Mouse (Mus musculus) erythroblast, embryonic 14.5 days (primary cell): ENCODE data around the gene Lypd5. TPM values are rescaled to one million over a fixed set of nuclear protein-coding genes. Genes with fewer than 3 reads are reported as not detected.

ENCODE experiments used
- H3K27me3 ChIP-seq: 2 replicates; pipeline ENCODE4 v1.6.1; 2012; ENCODE audit warnings: inconsistent platforms; ENCODE audit not compliant: control insufficient read depth
- H3K36me3 ChIP-seq: 2 replicates; pipeline ENCODE4 v1.6.1; 2012; ENCODE audit warnings: mild to moderate bottlenecking, inconsistent platforms; ENCODE audit not compliant: control insufficient read depth
- H3K4me1 ChIP-seq: 2 replicates; pipeline ENCODE4 v1.6.1; 2012; ENCODE audit warnings: inconsistent platforms; ENCODE audit not compliant: control insufficient read depth
- H3K4me3 ChIP-seq: replicated peaks from 2 replicates; pipeline ENCODE3; 2012; ENCODE audit warnings: moderate library complexity, mild to moderate bottlenecking, inconsistent platforms
- H3K9me3 ChIP-seq: 2 replicates; pipeline ENCODE4 v1.6.1; 2012; ENCODE audit warnings: low read length, inconsistent platforms, mixed read lengths; ENCODE audit not compliant: control insufficient read depth
- GATA1 ChIP-seq: IDR thresholded peaks from 2 replicates; pipeline ENCODE4 v1.6.1; 2012; ENCODE audit warnings: low read length, inconsistent platforms, mixed read lengths
- TAL1 ChIP-seq: IDR thresholded peaks from 3 replicates; pipeline ENCODE4 v1.6.1; 2012; ENCODE audit warnings: low read length, inconsistent platforms, mixed read lengths
- polyA plus RNA-seq: library from polyadenylated mRNA; stranded (reverse); fragments of >175 nt; gene quantifications from 2 replicates; pipeline ENCODE4 v1.2.3, GENCODE M21; 2012

Lypd5 gene
- polyA plus RNA-seq, 1 experiment, result not detected

DNA sequence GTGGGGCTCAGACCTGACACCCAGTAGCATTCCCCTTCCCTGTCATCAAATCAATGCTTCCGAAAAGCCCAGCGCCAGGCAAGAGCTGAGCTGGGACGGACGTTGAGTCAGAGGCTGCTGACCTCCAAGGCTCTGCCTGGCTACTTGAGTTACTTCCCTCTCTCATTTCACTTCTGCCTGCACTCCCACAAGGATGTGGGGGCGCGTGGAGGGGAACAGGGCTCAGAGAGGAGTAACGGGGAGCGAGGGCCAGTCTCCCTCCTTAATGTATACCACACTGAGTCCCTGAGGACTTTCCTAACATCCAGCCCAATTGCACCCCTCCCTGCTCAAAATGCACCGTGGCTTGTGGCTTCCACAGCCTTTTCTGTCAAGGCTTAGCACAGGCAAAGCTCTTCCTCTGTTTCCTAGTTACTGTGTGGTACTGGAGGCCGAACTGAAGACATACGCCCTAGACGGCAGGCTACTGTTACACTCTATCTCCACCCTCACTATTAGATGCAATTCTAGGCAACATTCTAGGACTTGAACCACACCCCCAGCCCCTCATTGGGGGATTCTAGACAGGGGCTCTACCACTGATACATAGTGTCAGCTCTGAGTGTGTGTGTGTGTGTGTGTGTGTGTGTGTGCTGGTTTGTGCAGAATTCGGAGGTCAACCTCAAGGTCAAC is 40.7 kb downstream of the Lypd5 start:
- no peaks in the 10 kb centered on the region for H3K27me3 ChIP-seq
- H3K4me3 ChIP-seq, result no peak overlapping the region
- peaks cover 52% of the 10 kb centered on the region for H3K36me3 ChIP-seq
- TF ChIP-seq TAL1, result no peak
- TF ChIP-seq GATA1, result no peak
- no peaks in the 10 kb centered on the region for H3K9me3 ChIP-seq
- H3K4me1 ChIP-seq, result peaks cover 89% of the 10 kb centered on the region

DNA sequence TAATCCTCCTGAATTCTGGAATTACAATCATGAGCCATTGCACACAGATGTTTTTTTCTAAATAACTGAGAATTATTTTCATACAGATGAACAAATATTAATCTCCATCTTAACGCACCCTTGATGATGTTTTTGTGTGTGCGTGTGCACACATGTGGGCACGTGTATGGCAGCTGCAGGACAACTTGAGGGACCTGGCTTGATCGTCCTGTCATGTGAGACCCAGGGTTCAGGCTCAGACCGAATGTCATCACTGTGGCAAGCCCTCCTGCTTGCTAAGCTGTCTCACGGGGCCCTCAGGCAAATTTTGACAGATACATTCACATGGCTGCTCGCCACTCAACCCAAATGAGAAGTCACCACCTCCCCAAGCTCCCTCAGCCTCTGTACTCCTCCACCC is 41.5 kb downstream of the Lypd5 start:
- no peaks in the 10 kb centered on the region for H3K9me3 ChIP-seq
- H3K4me1 ChIP-seq, result peaks cover 89% of the 10 kb centered on the region
- TF ChIP-seq GATA1, result no peak
- no peaks in the 10 kb centered on the region for H3K27me3 ChIP-seq
- no peak overlapping the region for H3K4me3 ChIP-seq
- peaks cover 52% of the 10 kb centered on the region for H3K36me3 ChIP-seq

DNA sequence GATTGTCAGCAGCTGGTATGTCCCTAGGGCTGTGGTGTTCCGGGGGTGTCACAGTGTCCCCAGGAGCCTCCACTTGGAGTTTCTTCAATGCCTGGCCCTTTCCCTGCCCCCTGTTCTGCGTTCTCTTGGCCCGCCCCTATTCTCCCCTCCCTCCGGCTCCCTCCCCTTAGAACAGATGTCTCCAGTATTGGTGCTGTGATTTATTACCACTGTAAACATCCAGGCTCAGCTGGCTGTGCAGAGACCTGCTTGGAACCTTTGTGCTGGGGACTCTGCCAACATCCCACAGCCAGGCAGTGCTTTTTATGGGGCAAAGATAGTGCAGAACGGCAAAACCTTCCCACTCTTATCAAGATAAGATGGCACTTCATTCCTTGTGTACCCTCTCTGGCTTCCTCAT is 42.1 kb downstream of the Lypd5 start:
- no peak for TF ChIP-seq TAL1
- TF ChIP-seq GATA1, result no peak
- Histone ChIP-seq H3K4me1 (peaks cover 90% of the 10 kb centered on the region), H3K4me3 (no peak overlapping the region)

DNA sequence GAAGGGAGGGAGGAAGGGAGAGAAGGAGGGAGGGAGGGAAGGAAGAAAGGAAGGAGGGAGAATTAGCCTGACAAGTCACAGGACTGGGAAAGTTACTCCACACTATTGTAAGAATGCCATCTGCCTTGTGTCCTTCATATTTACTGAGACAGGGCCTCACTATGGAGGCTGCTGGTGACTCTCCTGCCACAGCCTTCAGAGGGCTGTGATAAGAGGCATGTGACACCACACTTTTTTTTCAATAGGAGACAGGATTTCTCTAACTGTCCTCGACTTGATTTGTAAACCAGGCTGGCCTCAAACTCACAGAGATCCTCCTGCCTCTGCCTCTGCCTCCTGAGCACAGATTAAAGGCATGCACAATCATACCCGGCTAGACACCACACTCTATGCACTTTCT is 42.7 kb downstream of the Lypd5 start:
- no peaks in the 10 kb centered on the region for H3K27me3 ChIP-seq
- TF ChIP-seq TAL1 (no peak), GATA1 (no peak)
- peaks cover 91% of the 10 kb centered on the region for H3K4me1 ChIP-seq
- no peak overlapping the region for H3K4me3 ChIP-seq
- H3K36me3 ChIP-seq, result peaks cover 51% of the 10 kb centered on the region
- H3K9me3 ChIP-seq, result no peaks in the 10 kb centered on the region

More for the DNA sequence above, 42.1 kb downstream of the Lypd5 start:
- peaks cover 51% of the 10 kb centered on the region for H3K36me3 ChIP-seq
- H3K27me3 ChIP-seq, result no peaks in the 10 kb centered on the region
- H3K9me3 ChIP-seq, result no peaks in the 10 kb centered on the region

DNA sequence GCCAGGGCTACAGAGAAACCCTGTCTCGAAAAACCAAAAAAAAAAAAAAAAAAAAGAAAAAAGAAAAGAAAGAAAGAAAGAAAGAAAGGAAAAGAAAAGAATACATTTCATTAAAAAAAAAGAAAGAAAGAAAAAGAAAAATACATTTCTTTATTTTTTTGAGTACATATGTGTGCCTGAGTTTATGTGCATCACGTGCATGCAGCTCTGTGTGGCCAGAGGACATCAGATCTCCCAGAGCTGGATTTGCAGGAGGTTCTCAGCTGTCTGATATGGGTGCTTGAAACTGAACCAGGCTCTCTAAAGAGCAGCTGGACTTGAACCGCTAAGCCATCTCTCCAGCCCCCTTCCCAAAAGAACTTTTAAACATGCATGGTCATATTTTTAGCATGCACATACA is 45.1 kb downstream of the Lypd5 start:
- TF ChIP-seq TAL1 (no peak), GATA1 (no peak)
- Histone ChIP-seq H3K27me3 (no peaks in the 10 kb centered on the region), H3K9me3 (no peaks in the 10 kb centered on the region), H3K4me1 (peaks cover 90% of the 10 kb centered on the region), H3K36me3 (peaks cover 44% of the 10 kb centered on the region), H3K4me3 (peak overlapping the region; percentile 43)

DNA sequence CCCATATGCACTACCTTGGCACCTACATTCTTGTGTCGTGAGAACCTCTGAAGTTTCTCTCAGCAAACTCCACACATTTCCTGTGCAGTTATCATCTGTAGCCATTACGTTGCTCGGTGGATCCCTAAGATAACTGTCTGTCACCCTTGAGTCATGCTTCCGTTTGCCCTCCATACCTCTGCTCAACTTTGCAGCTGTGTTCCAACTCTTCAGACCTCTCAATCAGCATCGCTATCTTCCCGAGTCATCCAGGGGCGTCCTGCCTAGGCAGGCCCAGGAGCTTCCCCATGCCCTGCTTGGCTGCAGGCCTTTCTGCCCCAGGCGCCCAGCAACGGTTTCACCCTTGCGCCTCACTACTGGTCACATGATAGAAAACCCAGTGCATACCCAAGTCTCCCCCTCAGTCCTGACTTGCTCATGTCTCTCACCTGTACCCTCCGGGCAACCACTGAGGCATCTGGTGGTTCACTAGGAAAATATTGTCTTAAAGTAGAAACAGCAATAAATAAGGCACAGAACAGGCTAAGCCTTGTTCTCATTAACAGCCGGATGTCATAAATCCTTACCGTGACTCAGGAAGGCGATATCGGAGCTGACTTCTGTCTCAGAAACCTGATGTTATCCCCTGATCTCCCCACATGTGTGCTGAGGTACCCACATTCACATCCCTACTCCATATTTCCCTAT is 45.6 kb downstream of the Lypd5 start:
- Histone ChIP-seq H3K4me1 (peaks cover 87% of the 10 kb centered on the region), H3K9me3 (no peaks in the 10 kb centered on the region), H3K4me3 (peak overlapping the region; percentile 43), H3K27me3 (no peaks in the 10 kb centered on the region), H3K36me3 (peaks cover 44% of the 10 kb centered on the region)
- TF ChIP-seq TAL1, result no peak
- peak; percentile 42; the same call in 1 of the 2 replicates for TF ChIP-seq GATA1

DNA sequence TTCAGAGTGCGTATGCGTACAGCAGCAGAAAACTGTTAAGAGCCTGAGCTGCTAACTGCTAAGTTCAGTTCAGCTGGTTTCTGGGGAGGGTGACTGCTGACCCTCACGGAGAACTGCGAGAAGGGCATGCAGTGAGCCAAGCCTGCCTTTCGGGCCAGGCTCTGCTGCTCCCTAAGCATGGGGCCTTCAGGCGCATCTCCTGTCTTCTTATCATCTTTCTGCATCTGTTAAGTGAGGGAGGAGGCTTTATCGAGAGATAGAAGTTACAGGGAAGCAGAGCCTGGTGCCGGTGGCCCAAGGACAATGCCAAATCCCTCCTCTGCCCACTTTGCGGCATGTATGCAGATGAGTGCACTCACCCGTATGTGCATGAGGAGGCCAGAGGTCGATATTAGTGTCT is 47.8 kb downstream of the Lypd5 start:
- peak; percentile 78 for TF ChIP-seq TAL1
- TF ChIP-seq GATA1, result peak; percentile 72

DNA sequence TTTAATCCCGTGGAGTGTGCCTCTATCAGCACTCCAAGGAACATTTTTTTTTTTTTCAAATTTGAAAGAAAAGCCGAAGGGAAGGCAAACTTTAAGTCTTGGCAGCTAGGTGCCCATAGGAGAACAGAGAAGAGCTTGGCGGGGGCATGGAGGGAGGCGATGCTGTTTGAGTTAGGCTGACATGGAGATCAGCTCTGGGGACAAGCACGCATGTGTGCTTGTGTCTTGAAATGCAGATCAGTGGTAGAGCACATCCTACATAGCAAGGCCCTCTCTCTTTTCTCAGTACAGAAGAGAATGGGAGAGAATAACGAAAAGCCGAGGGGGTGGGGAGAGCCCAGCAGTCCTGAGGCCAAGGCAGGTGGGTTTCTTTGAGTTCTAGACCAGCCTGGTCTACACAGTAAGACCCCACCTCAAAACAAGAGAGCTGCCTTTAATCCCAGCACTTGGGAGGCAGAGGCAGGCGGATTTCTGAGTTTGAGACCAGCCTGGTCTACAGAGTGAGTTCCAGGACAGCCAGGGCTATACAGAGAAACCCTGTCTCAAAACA is 49.4 kb downstream of the Lypd5 start:
- no peaks in the 10 kb centered on the region for H3K27me3 ChIP-seq
- no peak for TF ChIP-seq GATA1
- TF ChIP-seq TAL1, result no peak

More for the DNA sequence above, 47.8 kb downstream of the Lypd5 start:
- Histone ChIP-seq H3K9me3 (peaks cover under 1% of the 10 kb centered on the region; the same call in 1 of the 2 replicates), H3K36me3 (peaks cover 57% of the 10 kb centered on the region), H3K4me1 (peaks cover 84% of the 10 kb centered on the region), H3K27me3 (no peaks in the 10 kb centered on the region), H3K4me3 (peak overlapping the region; percentile 62)

DNA sequence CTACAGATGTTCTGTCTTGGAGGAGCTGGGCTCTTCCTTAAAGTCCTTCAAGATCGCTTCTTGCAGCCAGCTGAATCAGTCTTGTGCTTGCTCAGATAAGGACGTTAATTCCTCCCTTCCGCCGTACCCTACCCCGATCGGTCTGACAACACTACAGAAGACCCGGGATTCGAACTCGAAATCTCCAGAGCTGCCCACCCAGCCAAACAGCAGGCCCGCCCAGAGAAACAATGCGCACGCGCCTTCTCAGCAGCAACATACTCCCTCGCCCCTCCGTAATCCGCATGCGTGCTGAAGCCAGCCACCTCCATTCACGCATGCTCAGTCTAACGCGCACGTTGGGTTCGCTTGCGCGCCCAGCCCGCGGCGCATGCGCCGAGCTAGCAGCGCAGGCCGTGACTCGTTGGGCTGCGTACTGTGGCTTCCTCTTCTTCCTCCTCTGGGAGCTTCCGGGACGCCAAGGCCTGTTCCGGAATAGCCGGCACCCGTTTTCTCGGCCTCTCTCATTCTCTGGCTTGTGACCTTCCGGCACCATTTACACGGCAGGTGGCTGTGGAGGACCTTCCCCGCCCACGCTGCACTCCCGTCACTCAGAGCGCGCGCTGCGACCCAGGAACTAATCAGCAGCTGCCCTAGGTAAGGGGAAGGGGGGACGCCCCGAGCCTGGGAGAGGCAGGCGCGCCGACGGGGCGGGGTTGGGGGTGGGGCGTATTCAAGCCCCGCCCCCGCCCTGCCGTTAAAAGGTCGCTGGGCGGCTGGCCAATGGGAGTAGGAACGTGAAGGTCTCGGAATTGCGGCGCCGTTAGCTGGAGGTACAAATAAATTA is 50.5 kb downstream of the Lypd5 start, which contains the start of gene Smg9:
Smg9 (plus strand) TSS at position 364 of the 826 bp plus-strand sequence.
- Histone ChIP-seq H3K4me1 (peaks cover 84% of the 10 kb centered on the region), H3K27me3 (no peaks in the 10 kb centered on the region), H3K36me3 (peaks cover 76% of the 10 kb centered on the region), H3K9me3 (peaks cover 13% of the 10 kb centered on the region), H3K4me3 (peak within 1 kb of the TSS; percentile 72)
- TF ChIP-seq TAL1, result no peak
- TF ChIP-seq GATA1, result 0 out of 2 replicates have a peak, but pooled peaks have one; percentile 13

More for the DNA sequence above, 49.4 kb downstream of the Lypd5 start:
- Histone ChIP-seq H3K4me1 (peaks cover 82% of the 10 kb centered on the region), H3K36me3 (peaks cover 69% of the 10 kb centered on the region), H3K9me3 (peaks cover 13% of the 10 kb centered on the region), H3K4me3 (peak overlapping the region; percentile 72)
